Mouse (Mus musculus): ENCODE data around the gene Adgrv1. TPM values are rescaled to one million over a fixed set of nuclear protein-coding genes. Genes with fewer than 3 reads are reported as not detected.

Adgrv1 gene
- polyA plus RNA-seq, 1 experiment from 2014 or later: 4.6 TPM

GRCm38 (mm10) chr13:81236758-81237395, 396.1 kb downstream of the Adgrv1 start:
- no peaks in the 10 kb centered on the region for H3K4me1 ChIP-seq (ENCODE audit: control insufficient read depth, insufficient read depth, low read length)
- no peak overlapping the region for H3K27ac ChIP-seq (ENCODE audit: low read depth, low read length)
- no peaks in the 10 kb centered on the region for H3K36me3 ChIP-seq (ENCODE audit: control insufficient read depth, insufficient read depth, low read length)
- no peak overlapping the region for H3K4me2 ChIP-seq (replicated peaks; ENCODE audit: low read depth, low read length)
- 86% methylated on average over 3 of the region's 3 CpGs for whole genome bisulfite sequencing
- ATAC-seq (ENCODE audit: low FRiP score, low TSS enrichment): no peak
- H3K4me3 ChIP-seq (ENCODE audit: low read length): no peak overlapping the region
- no peaks in the 10 kb centered on the region for H3K27me3 ChIP-seq (ENCODE audit: control insufficient read depth, insufficient read depth, low read length)
- H3K9ac ChIP-seq (ENCODE audit: low read depth, low read length): no peak overlapping the region
- H3K9me3 ChIP-seq (ENCODE audit: control insufficient read depth, low read length): no peaks in the 10 kb centered on the region

GRCm38 (mm10) chr13:81234031-81234430, 398.9 kb downstream of the Adgrv1 start:
- Histone ChIP-seq H3K36me3 (ENCODE audit: control insufficient read depth, insufficient read depth, low read length) (no peaks in the 10 kb centered on the region), H3K4me2 (replicated peaks; ENCODE audit: low read depth, low read length) (no peak overlapping the region), H3K27ac (ENCODE audit: low read depth, low read length) (no peak overlapping the region), H3K4me1 (ENCODE audit: control insufficient read depth, insufficient read depth, low read length) (no peaks in the 10 kb centered on the region), H3K4me3 (ENCODE audit: low read length) (no peak overlapping the region), H3K9me3 (ENCODE audit: control insufficient read depth, low read length) (no peaks in the 10 kb centered on the region), H3K27me3 (ENCODE audit: control insufficient read depth, insufficient read depth, low read length) (no peaks in the 10 kb centered on the region), H3K9ac (ENCODE audit: low read depth, low read length) (no peak overlapping the region)
- WGBS: 56% methylated on average over 2 of the region's 2 CpGs
- no peak for ATAC-seq (ENCODE audit: low FRiP score, low TSS enrichment)

GRCm38 (mm10) chr13:81232839-81233238, 400.1 kb downstream of the Adgrv1 start:
- no peaks in the 10 kb centered on the region for H3K36me3 ChIP-seq (ENCODE audit: control insufficient read depth, insufficient read depth, low read length)
- H3K9ac ChIP-seq (ENCODE audit: low read depth, low read length): no peak overlapping the region
- no peaks in the 10 kb centered on the region for H3K27me3 ChIP-seq (ENCODE audit: control insufficient read depth, insufficient read depth, low read length)
- H3K9me3 ChIP-seq (ENCODE audit: control insufficient read depth, low read length): no peaks in the 10 kb centered on the region
- H3K27ac ChIP-seq (ENCODE audit: low read depth, low read length): no peak overlapping the region
- no peak overlapping the region for H3K4me3 ChIP-seq (ENCODE audit: low read length)
- no peak overlapping the region for H3K4me2 ChIP-seq (replicated peaks; ENCODE audit: low read depth, low read length)
- no peaks in the 10 kb centered on the region for H3K4me1 ChIP-seq (ENCODE audit: control insufficient read depth, insufficient read depth, low read length)
- peak; percentile 92 for ATAC-seq (ENCODE audit: low FRiP score, low TSS enrichment)

- Histone ChIP-seq H3K27ac (ENCODE audit: low read depth, low read length) (no peak overlapping the region), H3K27me3 (ENCODE audit: control insufficient read depth, insufficient read depth, low read length) (no peaks in the 10 kb centered on the region), H3K4me2 (replicated peaks; ENCODE audit: low read depth, low read length) (no peak overlapping the region), H3K36me3 (ENCODE audit: control insufficient read depth, insufficient read depth, low read length) (no peaks in the 10 kb centered on the region), H3K9me3 (ENCODE audit: control insufficient read depth, low read length) (no peaks in the 10 kb centered on the region), H3K9ac (ENCODE audit: low read depth, low read length) (no peak overlapping the region), H3K4me3 (ENCODE audit: low read length) (no peak overlapping the region), H3K4me1 (ENCODE audit: control insufficient read depth, insufficient read depth, low read length) (no peaks in the 10 kb centered on the region)
- ATAC-seq (ENCODE audit: low FRiP score, low TSS enrichment): no peak
- 70% methylated on average over 4 of the region's 4 CpGs for WGBS
Measured at GRCm38 (mm10) chr13:81230161-81230560, 402.8 kb downstream of the Adgrv1 start.

- no peak overlapping the region for H3K4me2 ChIP-seq (replicated peaks; ENCODE audit: low read depth, low read length)
- H3K9me3 ChIP-seq (ENCODE audit: control insufficient read depth, low read length): no peaks in the 10 kb centered on the region
- ATAC-seq (ENCODE audit: low FRiP score, low TSS enrichment): no peak
- 94% methylated on average over 3 of the region's 3 CpGs for WGBS
- no peak overlapping the region for H3K9ac ChIP-seq (ENCODE audit: low read depth, low read length)
- no peaks in the 10 kb centered on the region for H3K27me3 ChIP-seq (ENCODE audit: control insufficient read depth, insufficient read depth, low read length)
- no peaks in the 10 kb centered on the region for H3K36me3 ChIP-seq (ENCODE audit: control insufficient read depth, insufficient read depth, low read length)
- no peaks in the 10 kb centered on the region for H3K4me1 ChIP-seq (ENCODE audit: control insufficient read depth, insufficient read depth, low read length)
- no peak overlapping the region for H3K27ac ChIP-seq (ENCODE audit: low read depth, low read length)
- H3K4me3 ChIP-seq (ENCODE audit: low read length): no peak overlapping the region
Measured at GRCm38 (mm10) chr13:81223768-81224167, 409.2 kb downstream of the Adgrv1 start.

- H3K27me3 ChIP-seq (ENCODE audit: control insufficient read depth, insufficient read depth, low read length): no peaks in the 10 kb centered on the region
- ATAC-seq (ENCODE audit: low FRiP score, low TSS enrichment): no peak
- WGBS: 95% methylated on average over 1 of the region's 1 CpGs
- H3K9me3 ChIP-seq (ENCODE audit: control insufficient read depth, low read length): no peaks in the 10 kb centered on the region
- no peak overlapping the region for H3K9ac ChIP-seq (ENCODE audit: low read depth, low read length)
- no peak overlapping the region for H3K4me2 ChIP-seq (replicated peaks; ENCODE audit: low read depth, low read length)
- H3K27ac ChIP-seq (ENCODE audit: low read depth, low read length): no peak overlapping the region
- no peaks in the 10 kb centered on the region for H3K36me3 ChIP-seq (ENCODE audit: control insufficient read depth, insufficient read depth, low read length)
- no peak overlapping the region for H3K4me3 ChIP-seq (ENCODE audit: low read length)
- no peaks in the 10 kb centered on the region for H3K4me1 ChIP-seq (ENCODE audit: control insufficient read depth, insufficient read depth, low read length)
Measured at GRCm38 (mm10) chr13:81222377-81222776, 410.6 kb downstream of the Adgrv1 start.

GRCm38 (mm10) chr13:81211436-81211835, 421.5 kb downstream of the Adgrv1 start:
- 40% methylated on average over 1 of the region's 1 CpGs for WGBS
- Histone ChIP-seq H3K4me3 (ENCODE audit: low read length) (no peak overlapping the region), H3K9ac (ENCODE audit: low read depth, low read length) (no peak overlapping the region), H3K9me3 (ENCODE audit: control insufficient read depth, low read length) (0 out of 2 replicates have a peak, but pooled peaks cover 2% of the 10 kb centered on the region), H3K4me2 (replicated peaks; ENCODE audit: low read depth, low read length) (no peak overlapping the region), H3K4me1 (ENCODE audit: control insufficient read depth, insufficient read depth, low read length) (no peaks in the 10 kb centered on the region), H3K27ac (ENCODE audit: low read depth, low read length) (no peak overlapping the region), H3K36me3 (ENCODE audit: control insufficient read depth, insufficient read depth, low read length) (no peaks in the 10 kb centered on the region), H3K27me3 (ENCODE audit: control insufficient read depth, insufficient read depth, low read length) (no peaks in the 10 kb centered on the region)
- ATAC-seq (ENCODE audit: low FRiP score, low TSS enrichment): no peak

GRCm38 (mm10) chr13:81210516-81210915, 422.4 kb downstream of the Adgrv1 start:
- H3K4me1 ChIP-seq (ENCODE audit: control insufficient read depth, insufficient read depth, low read length): no peaks in the 10 kb centered on the region

GRCm38 (mm10) chr13:81209815-81210214, 423.1 kb downstream of the Adgrv1 start:
- Histone ChIP-seq H3K36me3 (ENCODE audit: control insufficient read depth, insufficient read depth, low read length) (no peaks in the 10 kb centered on the region), H3K4me2 (replicated peaks; ENCODE audit: low read depth, low read length) (no peak overlapping the region), H3K27me3 (ENCODE audit: control insufficient read depth, insufficient read depth, low read length) (no peaks in the 10 kb centered on the region), H3K9me3 (ENCODE audit: control insufficient read depth, low read length) (0 out of 2 replicates have a peak, but pooled peaks cover 2% of the 10 kb centered on the region), H3K4me1 (ENCODE audit: control insufficient read depth, insufficient read depth, low read length) (no peaks in the 10 kb centered on the region), H3K4me3 (ENCODE audit: low read length) (no peak overlapping the region), H3K9ac (ENCODE audit: low read depth, low read length) (no peak overlapping the region), H3K27ac (ENCODE audit: low read depth, low read length) (no peak overlapping the region)
- WGBS: 79% methylated on average over 3 of the region's 3 CpGs
- ATAC-seq (ENCODE audit: low FRiP score, low TSS enrichment): no peak

More at GRCm38 (mm10) chr13:81210516-81210915, 422.4 kb downstream of the Adgrv1 start:
- no peak overlapping the region for H3K9ac ChIP-seq (ENCODE audit: low read depth, low read length)
- ATAC-seq (ENCODE audit: low FRiP score, low TSS enrichment): no peak
- no peaks in the 10 kb centered on the region for H3K36me3 ChIP-seq (ENCODE audit: control insufficient read depth, insufficient read depth, low read length)
- 96% methylated on average over 2 of the region's 2 CpGs for WGBS
- H3K9me3 ChIP-seq (ENCODE audit: control insufficient read depth, low read length): 0 out of 2 replicates have a peak, but pooled peaks cover 2% of the 10 kb centered on the region
- no peaks in the 10 kb centered on the region for H3K27me3 ChIP-seq (ENCODE audit: control insufficient read depth, insufficient read depth, low read length)
- no peak overlapping the region for H3K4me3 ChIP-seq (ENCODE audit: low read length)
- no peak overlapping the region for H3K4me2 ChIP-seq (replicated peaks; ENCODE audit: low read depth, low read length)
- no peak overlapping the region for H3K27ac ChIP-seq (ENCODE audit: low read depth, low read length)
